ENCODE assay signal across 21 mouse cellular contexts in genomic region chr6:86200934-86201333, GRCm38 (mm10). TPM values are rescaled to one million over a fixed set of nuclear protein-coding genes. Genes with fewer than 3 reads are reported as not detected.
DNase-seq lines count a peak whose midpoint lies in the region; ATAC-seq and TF ChIP-seq lines count a peak whose summit lies in the region.
"Had no signal": no experiment of that assay in that cellular context is flagged by ENCODE, and none has a peak within 500 bp of the region (broad histone marks: within the 10 kb centered on the region; RNA-seq: fewer than 3 reads in every experiment).

No protein-coding gene starts in this region.

- no peak overlapping the region for H3K4me3 ChIP-seq in heart, embryonic 10.5 days
- H3K4me3 ChIP-seq in heart, embryonic 11.5 days (ENCODE audit: low read depth, low read length): no peak overlapping the region
- H3K4me3 ChIP-seq in heart, embryonic 15.5 days: no peak overlapping the region
- no peak overlapping the region for H3K4me3 ChIP-seq in liver, adult 2 months (ENCODE audit: insufficient read depth, low read depth, low read length)
- no peak overlapping the region for H3K4me3 ChIP-seq in liver, embryonic 11.5 days (ENCODE audit: low read depth, low read length)
- no peak overlapping the region for H3K4me3 ChIP-seq in midbrain, embryonic 11.5 days (ENCODE audit: low read depth, low read length)
- H3K4me3 ChIP-seq in midbrain, embryonic 14.5 days (replicated peaks; ENCODE audit: low read depth, low read length): no peak overlapping the region
- H3K4me3 ChIP-seq: embryonic facial prominence, embryonic 13.5 days; forebrain, embryonic 12.5 days; hindbrain, embryonic 12.5 days had no signal

- no peak for DNase-seq in heart, embryonic 10.5 days (ENCODE audit: low spot score)
- DNase-seq in heart, adult 11 months: no peak
- peak; percentile 69 for DNase-seq in liver, adult 2 months (ENCODE audit: extremely low read depth, low read depth, low spot score)
- no peak for DNase-seq in liver, embryonic 11.5 days (ENCODE audit: low spot score)
- peak; percentile 26 for DNase-seq in midbrain, embryonic 11.5 days (ENCODE audit: low spot score, missing footprints)
- no peak for DNase-seq in midbrain, embryonic 14.5 days
- DNase-seq: adrenal gland, postnatal 10 days; cerebellum, adult 11 months; cerebellum, adult 8-10 months; cerebellum, postnatal 25 days; gastrocnemius, postnatal 10 days; heart, postnatal 14 days had no signal

- H3K36me3 ChIP-seq in heart, embryonic 10.5 days: no peaks in the 10 kb centered on the region
- H3K36me3 ChIP-seq in heart, embryonic 11.5 days (ENCODE audit: control insufficient read depth, insufficient read depth, low read length): no peaks in the 10 kb centered on the region
- H3K36me3 ChIP-seq in heart, embryonic 15.5 days: no peaks in the 10 kb centered on the region
- no peaks in the 10 kb centered on the region for H3K36me3 ChIP-seq in liver, adult 2 months (ENCODE audit: control insufficient read depth, insufficient read depth, low read length)
- H3K36me3 ChIP-seq in liver, embryonic 11.5 days (ENCODE audit: control insufficient read depth, insufficient read depth, low read length): no peaks in the 10 kb centered on the region
- no peaks in the 10 kb centered on the region for H3K36me3 ChIP-seq in midbrain, embryonic 11.5 days (ENCODE audit: control insufficient read depth, insufficient read depth, low read length)
- no peaks in the 10 kb centered on the region for H3K36me3 ChIP-seq in midbrain, embryonic 14.5 days (ENCODE audit: control insufficient read depth, insufficient read depth, low read length)
- H3K36me3 ChIP-seq: embryonic facial prominence, embryonic 13.5 days; forebrain, embryonic 12.5 days; hindbrain, embryonic 12.5 days had no signal

- TF ChIP-seq POLR2A in liver, adult 2 months (IDR thresholded peaks at IDR 0.05; ENCODE audit: extremely low read depth, insufficient read depth, low read length): no peak

- no peak for TF ChIP-seq CTCF in liver, adult 2 months (IDR thresholded peaks at IDR 0.05; ENCODE audit: low read depth, low read length)

- no peak for ATAC-seq in heart, embryonic 11.5 days (replicated peaks; ENCODE audit: insufficient number of reproducible peaks, low FRiP score, low TSS enrichment)
- no peak; the same call in 1 of the 2 replicates for ATAC-seq in heart, embryonic 15.5 days (replicated peaks; ENCODE audit: insufficient number of reproducible peaks, insufficient read depth, low FRiP score, low read depth)
- no peak for ATAC-seq in liver, embryonic 11.5 days (replicated peaks; ENCODE audit: low FRiP score)
- ATAC-seq in midbrain, embryonic 11.5 days (ENCODE audit: low FRiP score): no peak
- ATAC-seq in midbrain, embryonic 14.5 days (ENCODE audit: low FRiP score, low TSS enrichment): no peak
- ATAC-seq: forebrain, embryonic 16.5 days; hindbrain, embryonic 16.5 days; inflammation-experienced regulatory T-cells, adult 6 months; intestine, postnatal 0 days had no signal

- peaks cover 33% of the 10 kb centered on the region for H3K27me3 ChIP-seq in heart, embryonic 10.5 days (ENCODE audit: insufficient read depth, poor library complexity, severe bottlenecking)
- peaks cover 21% of the 10 kb centered on the region for H3K27me3 ChIP-seq in heart, embryonic 11.5 days (ENCODE audit: control insufficient read depth, insufficient read depth, low read length)
- peaks cover 20% of the 10 kb centered on the region for H3K27me3 ChIP-seq in heart, embryonic 15.5 days
- no peaks in the 10 kb centered on the region for H3K27me3 ChIP-seq in liver, adult 2 months (ENCODE audit: control insufficient read depth, insufficient read depth, low read length)
- peaks cover 31% of the 10 kb centered on the region for H3K27me3 ChIP-seq in liver, embryonic 11.5 days (replicated peaks; ENCODE audit: control insufficient read depth, insufficient read depth, low read length)
- H3K27me3 ChIP-seq in midbrain, embryonic 11.5 days (ENCODE audit: control insufficient read depth, insufficient read depth, low read length): peaks cover 14% of the 10 kb centered on the region
- peaks cover 8% of the 10 kb centered on the region for H3K27me3 ChIP-seq in midbrain, embryonic 14.5 days (ENCODE audit: control insufficient read depth, insufficient read depth, low read length)

- H3K4me1 ChIP-seq in heart, embryonic 10.5 days: peaks cover 8% of the 10 kb centered on the region; the same call in 1 of the 2 replicates
- no peaks in the 10 kb centered on the region for H3K4me1 ChIP-seq in heart, embryonic 11.5 days (ENCODE audit: control insufficient read depth, insufficient read depth, low read length)
- H3K4me1 ChIP-seq in heart, embryonic 15.5 days (replicated peaks): peaks cover 9% of the 10 kb centered on the region; the same call in 1 of the 2 replicates
- peaks cover 9% of the 10 kb centered on the region for H3K4me1 ChIP-seq in liver, adult 2 months (ENCODE audit: control insufficient read depth, insufficient read depth, low read length)
- no peaks in the 10 kb centered on the region for H3K4me1 ChIP-seq in liver, embryonic 11.5 days (replicated peaks; ENCODE audit: control insufficient read depth, insufficient read depth, low read length)
- peaks cover 3% of the 10 kb centered on the region for H3K4me1 ChIP-seq in midbrain, embryonic 11.5 days (ENCODE audit: control insufficient read depth, insufficient read depth, low read length)
- 0 out of 2 replicates have a peak, but pooled peaks cover 5% of the 10 kb centered on the region for H3K4me1 ChIP-seq in midbrain, embryonic 14.5 days (ENCODE audit: control insufficient read depth, insufficient read depth, low read length)

- peaks cover 14% of the 10 kb centered on the region; the same call in 1 of the 2 replicates for H3K79me2 ChIP-seq in liver, adult 2 months (ENCODE audit: control insufficient read depth, insufficient read depth, low read length)

- H3K4me2 ChIP-seq in heart, embryonic 11.5 days: no peak overlapping the region
- H3K4me2 ChIP-seq in heart, embryonic 15.5 days: no peak overlapping the region; the same call in 1 of the 2 replicates
- no peak overlapping the region for H3K4me2 ChIP-seq in liver, embryonic 11.5 days
- H3K4me2 ChIP-seq in midbrain, embryonic 11.5 days: no peak overlapping the region
- no peak overlapping the region for H3K4me2 ChIP-seq in midbrain, embryonic 14.5 days (ENCODE audit: low read length)
- H3K4me2 ChIP-seq: embryonic facial prominence, embryonic 13.5 days; forebrain, embryonic 12.5 days; hindbrain, embryonic 12.5 days had no signal

- H3K9ac ChIP-seq in heart, embryonic 11.5 days (ENCODE audit: low read depth, low read length): no peak overlapping the region
- H3K9ac ChIP-seq in heart, embryonic 15.5 days: no peak overlapping the region
- H3K9ac ChIP-seq in liver, adult 2 months (ENCODE audit: low read depth, low read length): no peak overlapping the region
- no peak overlapping the region for H3K9ac ChIP-seq in liver, embryonic 11.5 days (ENCODE audit: low read depth, low read length)
- H3K9ac ChIP-seq in midbrain, embryonic 11.5 days (ENCODE audit: low read length): no peak overlapping the region
- H3K9ac ChIP-seq in midbrain, embryonic 14.5 days (replicated peaks; ENCODE audit: low read length): no peak overlapping the region
- H3K9ac ChIP-seq: embryonic facial prominence, embryonic 13.5 days; forebrain, embryonic 12.5 days; hindbrain, embryonic 12.5 days had no signal

- no peaks in the 10 kb centered on the region for H3K9me3 ChIP-seq in heart, embryonic 10.5 days
- no peaks in the 10 kb centered on the region for H3K9me3 ChIP-seq in heart, embryonic 11.5 days (replicated peaks; ENCODE audit: control insufficient read depth, low read length)
- no peaks in the 10 kb centered on the region for H3K9me3 ChIP-seq in heart, embryonic 15.5 days (replicated peaks)
- no peaks in the 10 kb centered on the region for H3K9me3 ChIP-seq in liver, embryonic 11.5 days (ENCODE audit: control insufficient read depth, low read length)
- H3K9me3 ChIP-seq in midbrain, embryonic 11.5 days (ENCODE audit: control insufficient read depth, low read length): no peaks in the 10 kb centered on the region
- H3K9me3 ChIP-seq in midbrain, embryonic 14.5 days (ENCODE audit: control insufficient read depth, low read length): no peaks in the 10 kb centered on the region
- H3K9me3 ChIP-seq: embryonic facial prominence, embryonic 13.5 days; forebrain, embryonic 12.5 days; hindbrain, embryonic 12.5 days had no signal

- 55% methylated on average over 5 of the region's 5 CpGs for WGBS in heart, embryonic 10.5 days
- whole genome bisulfite sequencing in heart, embryonic 11.5 days (ENCODE audit: insufficient replicate concordance): 56% methylated on average over 5 of the region's 5 CpGs
- 44% methylated on average over 5 of the region's 5 CpGs for WGBS in heart, embryonic 15.5 days
- 24% methylated on average over 5 of the region's 5 CpGs for WGBS in liver, adult 2 months
- WGBS in liver, embryonic 11.5 days: 74% methylated on average over 5 of the region's 5 CpGs
- 86% methylated on average over 5 of the region's 5 CpGs for WGBS in midbrain, embryonic 11.5 days
- WGBS in midbrain, embryonic 14.5 days: 81% methylated on average over 5 of the region's 5 CpGs

- 0 out of 2 replicates have a peak overlapping the region, but pooled peaks have one; percentile 13 for H3K27ac ChIP-seq in heart, embryonic 10.5 days
- H3K27ac ChIP-seq in heart, embryonic 11.5 days (ENCODE audit: low read depth, low read length): no peak overlapping the region
- 0 out of 2 replicates have a peak overlapping the region, but pooled peaks have one; percentile 22 for H3K27ac ChIP-seq in heart, embryonic 15.5 days
- peak overlapping the region; percentile 68 for H3K27ac ChIP-seq in liver, adult 2 months (replicated peaks; ENCODE audit: insufficient read depth, low read depth, low read length)
- H3K27ac ChIP-seq in liver, embryonic 11.5 days (ENCODE audit: low read depth, low read length): no peak overlapping the region
- H3K27ac ChIP-seq in midbrain, embryonic 11.5 days (ENCODE audit: low read depth, low read length): no peak overlapping the region
- H3K27ac ChIP-seq in midbrain, embryonic 14.5 days (replicated peaks; ENCODE audit: low read depth, low read length): no peak overlapping the region
- H3K27ac ChIP-seq: embryonic facial prominence, embryonic 13.5 days; forebrain, embryonic 12.5 days; hindbrain, embryonic 12.5 days had no signal

RNA-seq across cellular contexts. Expression of gene Tgfa, which starts 5.9 kb away (rescaled TPM):
- polyA plus RNA-seq in heart, embryonic 10.5 days (2016; fragmentation: Nextera tagmentation; extraction: Ambion mirVana): 3.2 and 3.7 TPM in 2 replicates
- 3.0 and 4.1 TPM in 2 replicates for polyA plus RNA-seq in heart, embryonic 11.5 days (2014; fragmentation: Nextera tagmentation; extraction: Ambion mirVana)
- polyA plus RNA-seq in heart, embryonic 15.5 days (2015; fragmentation: Nextera tagmentation; extraction: Ambion mirVana): 2.3 and 3.1 TPM in 2 replicates
- total RNA-seq in liver, adult 2 months (2014; rRNA removed): 6.3 and 8.5 TPM in 2 replicates
- 13.3 and 14.3 TPM in 2 replicates for polyA plus RNA-seq in liver, adult 2 months (2012; rRNA removed)
- 0.99 and 1.2 TPM in 2 replicates for polyA plus RNA-seq in liver, embryonic 11.5 days (2014; fragmentation: Nextera tagmentation; extraction: Ambion mirVana)
- polyA plus RNA-seq in midbrain, embryonic 11.5 days (2014; fragmentation: Nextera tagmentation; extraction: Ambion mirVana): 1.4 and 1.7 TPM in 2 replicates
- polyA plus RNA-seq in midbrain, embryonic 14.5 days (2014; fragmentation: Nextera tagmentation; extraction: Ambion mirVana): 8.6 and 9.7 TPM in 2 replicates

Comparison
In these comparisons a context has a peak if more than half of its experiments do, and no peak if none do; other contexts are left out.
1. DNase-seq: peak in liver, adult 2 months (single experiment) and midbrain, embryonic 11.5 days (single experiment); none in heart, embryonic 10.5 days (single experiment), heart, adult 11 months (single experiment), liver, embryonic 11.5 days (single experiment) and midbrain, embryonic 14.5 days (single experiment).
2. H3K27ac ChIP-seq: peak in heart, embryonic 10.5 days (single experiment), heart, embryonic 15.5 days (single experiment) and liver, adult 2 months (single experiment); none in heart, embryonic 11.5 days (single experiment), liver, embryonic 11.5 days (single experiment), midbrain, embryonic 11.5 days (single experiment) and midbrain, embryonic 14.5 days (single experiment).